Mouse (Mus musculus) lung, postnatal 4 days (tissue): ENCODE data around the gene Idua.

ENCODE experiments used
- DNase-seq, 2 experiments: peaks; one replicate each; pipeline ENCODE4 v3.0.0; 2021

The Idua gene

GRCm38 (mm10) chr5:108691152-108691551 lies 31.0 kb downstream of the Idua start:
- DNase-seq = no peak

GRCm38 (mm10) chr5:108692271-108692670 lies 32.1 kb downstream of the Idua start, which contains the start of gene Fgfrl1:
TSS of gene Fgfrl1 (plus strand) at chr5:108692382.
- DNase-seq = peak; percentile 65 to 79

GRCm38 (mm10) chr5:108693872-108694288 lies 33.7 kb downstream of the Idua start:
- peak; percentile 91 to 93 for DNase-seq

- peak; percentile 51 to 57 for DNase-seq
Measured at GRCm38 (mm10) chr5:108694352-108695261, 34.5 kb downstream of the Idua start.

GRCm38 (mm10) chr5:108695861-108696260 lies 35.7 kb downstream of the Idua start:
- DNase-seq = no peak

GRCm38 (mm10) chr5:108696542-108696941 lies 36.4 kb downstream of the Idua start:
- DNase-seq = no peak

GRCm38 (mm10) chr5:108697341-108697753 lies 37.2 kb downstream of the Idua start:
- DNase-seq = no peak

GRCm38 (mm10) chr5:108700346-108700745 lies 40.2 kb downstream of the Idua start:
- no peak for DNase-seq

- no peak for DNase-seq
Measured at GRCm38 (mm10) chr5:108701341-108702021, 41.4 kb downstream of the Idua start.

GRCm38 (mm10) chr5:108703754-108704626 lies 43.9 kb downstream of the Idua start:
- DNase-seq = no peak

GRCm38 (mm10) chr5:108707758-108708157 lies 47.6 kb downstream of the Idua start:
- DNase-seq = no peak

- DNase-seq = no peak
Measured at GRCm38 (mm10) chr5:108708419-108708818, 48.3 kb downstream of the Idua start.

GRCm38 (mm10) chr5:108708981-108709731 lies 49.0 kb downstream of the Idua start:
- DNase-seq = no peak

- DNase-seq = no peak
Measured at GRCm38 (mm10) chr5:108711968-108712367, 51.8 kb downstream of the Idua start.

GRCm38 (mm10) chr5:108713096-108713495 lies 53.0 kb downstream of the Idua start:
- DNase-seq = no peak

- DNase-seq = no peak
Measured at GRCm38 (mm10) chr5:108713691-108714090, 53.6 kb downstream of the Idua start.

- peak; percentile 33 to 64 for DNase-seq
Measured at GRCm38 (mm10) chr5:108714149-108714548, 54.0 kb downstream of the Idua start.

GRCm38 (mm10) chr5:108715974-108716373 lies 55.8 kb downstream of the Idua start:
- DNase-seq = peak in 1 of 2 experiments; percentile 14

- DNase-seq = no peak
Measured at GRCm38 (mm10) chr5:108718051-108718450, 57.9 kb downstream of the Idua start.

GRCm38 (mm10) chr5:108719761-108720160 lies 59.6 kb downstream of the Idua start:
- DNase-seq = no peak

- DNase-seq = no peak
Measured at GRCm38 (mm10) chr5:108724006-108724405, 63.9 kb downstream of the Idua start.
